Mouse (Mus musculus) liver, embryonic 13.5 days (tissue): ENCODE data around the gene Tmc1. TPM values are rescaled to one million over a fixed set of nuclear protein-coding genes. Genes with fewer than 3 reads are reported as not detected.

Source experiments
- ATAC-seq: fragments of 200-750 bp; cut with Nextera tagmentation; 2 replicates; pipeline ENCODE4 v1.8.0; 2017; ENCODE audit warnings: low read depth, mild to moderate bottlenecking, moderate number of reproducible peaks, moderate library complexity
- DNase-seq: peaks from one replicate; pipeline ENCODE4 v3.0.0; 2022
- H3K27ac ChIP-seq: fragments of 300-500 bp; sonication (generic); 2 replicates; pipeline ENCODE4 v1.5.1; 2015; ENCODE audit warnings: moderate library complexity, mild to moderate bottlenecking, inconsistent platforms
- H3K27me3 ChIP-seq: fragments of 300-500 bp; sonication (generic); 2 replicates; pipeline ENCODE4 v1.6.1; 2015; ENCODE audit warnings: mild to moderate bottlenecking, inconsistent platforms
- H3K36me3 ChIP-seq: fragments of 300-500 bp; sonication (generic); 2 replicates; pipeline ENCODE4 v1.6.1; 2015; ENCODE audit warnings: mild to moderate bottlenecking, inconsistent platforms
- H3K4me1 ChIP-seq: fragments of 300-500 bp; sonication (generic); replicated peaks from 2 replicates; pipeline ENCODE4 v1.6.1; 2015; ENCODE audit warnings: inconsistent platforms
- H3K4me2 ChIP-seq: fragments of 300-500 bp; sonication (generic); 2 replicates; pipeline ENCODE4 v1.6.1; 2015; ENCODE audit warnings: inconsistent platforms, mild to moderate bottlenecking, moderate library complexity
- H3K4me3 ChIP-seq: fragments of 300-500 bp; sonication (generic); replicated peaks from 2 replicates; pipeline ENCODE4 v1.5.1; 2015; ENCODE audit warnings: mild to moderate bottlenecking, inconsistent platforms
- H3K9ac ChIP-seq: fragments of 300-500 bp; sonication (generic); 2 replicates; pipeline ENCODE4 v1.6.1; 2015; ENCODE audit warnings: mild to moderate bottlenecking, inconsistent platforms
- H3K9me3 ChIP-seq: fragments of 300-500 bp; sonication (generic); replicated peaks from 2 replicates; pipeline ENCODE4 v1.6.1; 2016; ENCODE audit warnings: inconsistent platforms
- WGBS: fragments of 180-500 bp; shearing (Covaris S2); methylation state at CpG from one replicate; pipeline ENCODE4 v1.1.7; 2015; ENCODE audit not compliant: insufficient replicate concordance; 5-methylcytosine and 5-hydroxymethylcytosine counted together
- polyA plus RNA-seq: library from polyadenylated mRNA; unstranded; fragments of >200 nt; fragmentation: Nextera tagmentation; extraction: Ambion mirVana; gene quantifications from 2 replicates; pipeline ENCODE4 v1.2.1, GENCODE M21; 2015

The Tmc1 gene
- 0.02 and 0.05 TPM in 2 replicates for polyA plus RNA-seq

- no peak for ATAC-seq
- WGBS = 54% methylated on average over 6 of the region's 6 CpGs
- H3K27ac ChIP-seq = no peak within 1 kb of the TSS
Observed at GRCm38 (mm10) chr19:20953874-20954273, at the start of gene Tmc1. TSS of gene Tmc1 (minus strand) at chr19:20954202.

GRCm38 (mm10) chr19:21001552-21001951, 47.5 kb upstream of the Tmc1 start:
- no peak for DNase-seq
- no peak overlapping the region for H3K4me2 ChIP-seq
- ATAC-seq = no peak

More at GRCm38 (mm10) chr19:20953874-20954273, at the start of gene Tmc1:
- H3K4me1 ChIP-seq = no peaks in the 10 kb centered on the region
- no peak within 1 kb of the TSS for H3K4me3 ChIP-seq
- no peaks in the 10 kb centered on the region for H3K27me3 ChIP-seq
- no peak within 1 kb of the TSS for H3K9ac ChIP-seq
- no peak within 1 kb of the TSS for H3K4me2 ChIP-seq
- H3K36me3 ChIP-seq = no peaks in the 10 kb centered on the region
- H3K9me3 ChIP-seq = no peaks in the 10 kb centered on the region
- no peak for DNase-seq

GRCm38 (mm10) chr19:20979244-20979643, 25.2 kb upstream of the Tmc1 start:
- Histone ChIP-seq H3K36me3 (no peaks in the 10 kb centered on the region), H3K27me3 (no peaks in the 10 kb centered on the region), H3K4me3 (no peak overlapping the region), H3K27ac (no peak overlapping the region), H3K9ac (no peak overlapping the region), H3K9me3 (no peaks in the 10 kb centered on the region), H3K4me1 (no peaks in the 10 kb centered on the region), H3K4me2 (no peak overlapping the region)
- ATAC-seq (no peak), DNase-seq (no peak)
- WGBS = 46% methylated on average over 2 of the region's 2 CpGs

More at GRCm38 (mm10) chr19:21001552-21001951, 47.5 kb upstream of the Tmc1 start:
- Histone ChIP-seq H3K4me1 (no peaks in the 10 kb centered on the region), H3K9me3 (no peaks in the 10 kb centered on the region), H3K9ac (no peak overlapping the region), H3K27me3 (no peaks in the 10 kb centered on the region), H3K27ac (no peak overlapping the region), H3K36me3 (no peaks in the 10 kb centered on the region), H3K4me3 (no peak overlapping the region)

- Histone ChIP-seq H3K9me3 (no peaks in the 10 kb centered on the region), H3K27me3 (no peaks in the 10 kb centered on the region), H3K4me2 (no peak overlapping the region), H3K36me3 (no peaks in the 10 kb centered on the region), H3K27ac (no peak overlapping the region), H3K4me1 (no peaks in the 10 kb centered on the region), H3K4me3 (no peak overlapping the region), H3K9ac (no peak overlapping the region)
- DNase-seq (no peak), ATAC-seq (no peak)
- 42% methylated on average over 1 of the region's 1 CpGs for WGBS
Observed at GRCm38 (mm10) chr19:20978148-20978547, 24.1 kb upstream of the Tmc1 start.

- no peak overlapping the region for H3K27ac ChIP-seq
- no peak overlapping the region for H3K4me3 ChIP-seq
- no peak for ATAC-seq
- no peak for DNase-seq
- H3K9ac ChIP-seq = no peak overlapping the region
- H3K4me1 ChIP-seq = no peaks in the 10 kb centered on the region
- H3K27me3 ChIP-seq = no peaks in the 10 kb centered on the region
- no peaks in the 10 kb centered on the region for H3K9me3 ChIP-seq
- WGBS = 68% methylated on average over 1 of the region's 1 CpGs
- H3K36me3 ChIP-seq = no peaks in the 10 kb centered on the region
- H3K4me2 ChIP-seq = no peak overlapping the region
Observed at GRCm38 (mm10) chr19:20971926-20972325, 17.9 kb upstream of the Tmc1 start.

- DNase-seq (no peak), ATAC-seq (no peak)
- Histone ChIP-seq H3K4me3 (no peak overlapping the region), H3K9ac (no peak overlapping the region), H3K4me1 (no peaks in the 10 kb centered on the region), H3K4me2 (no peak overlapping the region), H3K27ac (no peak overlapping the region), H3K27me3 (no peaks in the 10 kb centered on the region), H3K36me3 (no peaks in the 10 kb centered on the region), H3K9me3 (no peaks in the 10 kb centered on the region)
- 69% methylated on average over 5 of the region's 5 CpGs for WGBS
Observed at GRCm38 (mm10) chr19:20954815-20955214, 813 bp upstream of the Tmc1 start.

- H3K4me3 ChIP-seq = no peak overlapping the region
- no peaks in the 10 kb centered on the region for H3K9me3 ChIP-seq
- H3K4me1 ChIP-seq = no peaks in the 10 kb centered on the region
- no peak for ATAC-seq
- H3K36me3 ChIP-seq = no peaks in the 10 kb centered on the region
- H3K27ac ChIP-seq = no peak overlapping the region
- 66% methylated on average over 4 of the region's 4 CpGs for WGBS
- no peaks in the 10 kb centered on the region for H3K27me3 ChIP-seq
- DNase-seq = no peak
- H3K9ac ChIP-seq = no peak overlapping the region
- H3K4me2 ChIP-seq = no peak overlapping the region
Observed at GRCm38 (mm10) chr19:20944446-20944845, 9.6 kb downstream of the Tmc1 start.

GRCm38 (mm10) chr19:20924282-20924681, 29.7 kb downstream of the Tmc1 start:
- WGBS = 49% methylated on average over 7 of the region's 7 CpGs
- no peak overlapping the region for H3K4me3 ChIP-seq
- no peaks in the 10 kb centered on the region for H3K36me3 ChIP-seq
- no peak overlapping the region for H3K27ac ChIP-seq
- no peaks in the 10 kb centered on the region for H3K27me3 ChIP-seq
- H3K9ac ChIP-seq = no peak overlapping the region
- H3K4me1 ChIP-seq = no peaks in the 10 kb centered on the region
- no peak overlapping the region for H3K4me2 ChIP-seq
- DNase-seq = no peak
- no peak for ATAC-seq
- no peaks in the 10 kb centered on the region for H3K9me3 ChIP-seq

- H3K27me3 ChIP-seq = no peaks in the 10 kb centered on the region
- DNase-seq (no peak), ATAC-seq (no peak)
- no peaks in the 10 kb centered on the region for H3K9me3 ChIP-seq
- H3K9ac ChIP-seq = no peak overlapping the region
- no peak overlapping the region for H3K27ac ChIP-seq
- H3K36me3 ChIP-seq = no peaks in the 10 kb centered on the region
- no peaks in the 10 kb centered on the region for H3K4me1 ChIP-seq
- 32% methylated on average over 10 of the region's 10 CpGs for WGBS
- H3K4me3 ChIP-seq = no peak overlapping the region
- no peak overlapping the region for H3K4me2 ChIP-seq
Observed at GRCm38 (mm10) chr19:20923336-20924211, 30.4 kb downstream of the Tmc1 start.

- H3K36me3 ChIP-seq = no peaks in the 10 kb centered on the region
- H3K9me3 ChIP-seq = no peaks in the 10 kb centered on the region
- no peak for ATAC-seq
- no peak overlapping the region for H3K27ac ChIP-seq
- no peaks in the 10 kb centered on the region for H3K4me1 ChIP-seq
- no peak overlapping the region for H3K9ac ChIP-seq
- 59% methylated on average over 4 of the region's 4 CpGs for WGBS
- no peak for DNase-seq
- H3K27me3 ChIP-seq = no peaks in the 10 kb centered on the region
- H3K4me3 ChIP-seq = no peak overlapping the region
- H3K4me2 ChIP-seq = no peak overlapping the region
Observed at GRCm38 (mm10) chr19:20918241-20918640, 35.8 kb downstream of the Tmc1 start.

- Histone ChIP-seq H3K4me1 (no peaks in the 10 kb centered on the region), H3K27ac (no peak overlapping the region), H3K36me3 (no peaks in the 10 kb centered on the region), H3K4me2 (no peak overlapping the region), H3K9ac (no peak overlapping the region), H3K27me3 (no peaks in the 10 kb centered on the region), H3K9me3 (no peaks in the 10 kb centered on the region), H3K4me3 (no peak overlapping the region)
- 70% methylated on average over 2 of the region's 2 CpGs for WGBS
- DNase-seq (no peak), ATAC-seq (no peak)
Observed at GRCm38 (mm10) chr19:20915151-20915550, 38.9 kb downstream of the Tmc1 start.

- Histone ChIP-seq H3K4me2 (no peak overlapping the region), H3K27me3 (no peaks in the 10 kb centered on the region), H3K4me1 (no peaks in the 10 kb centered on the region), H3K4me3 (no peak overlapping the region), H3K9ac (no peak overlapping the region), H3K9me3 (no peaks in the 10 kb centered on the region), H3K27ac (no peak overlapping the region), H3K36me3 (no peaks in the 10 kb centered on the region)
- DNase-seq (no peak), ATAC-seq (no peak)
- 59% methylated on average over 5 of the region's 5 CpGs for WGBS
Observed at GRCm38 (mm10) chr19:20910356-20910755, 43.6 kb downstream of the Tmc1 start.
